Mouse (Mus musculus): ENCODE measurements around the gene En1. TPM values are rescaled to one million over a fixed set of nuclear protein-coding genes. Genes with fewer than 3 reads are reported as not detected.

Gene En1
- polyA plus RNA-seq (2017; shearing (Covaris generic)): not detected

DNA sequence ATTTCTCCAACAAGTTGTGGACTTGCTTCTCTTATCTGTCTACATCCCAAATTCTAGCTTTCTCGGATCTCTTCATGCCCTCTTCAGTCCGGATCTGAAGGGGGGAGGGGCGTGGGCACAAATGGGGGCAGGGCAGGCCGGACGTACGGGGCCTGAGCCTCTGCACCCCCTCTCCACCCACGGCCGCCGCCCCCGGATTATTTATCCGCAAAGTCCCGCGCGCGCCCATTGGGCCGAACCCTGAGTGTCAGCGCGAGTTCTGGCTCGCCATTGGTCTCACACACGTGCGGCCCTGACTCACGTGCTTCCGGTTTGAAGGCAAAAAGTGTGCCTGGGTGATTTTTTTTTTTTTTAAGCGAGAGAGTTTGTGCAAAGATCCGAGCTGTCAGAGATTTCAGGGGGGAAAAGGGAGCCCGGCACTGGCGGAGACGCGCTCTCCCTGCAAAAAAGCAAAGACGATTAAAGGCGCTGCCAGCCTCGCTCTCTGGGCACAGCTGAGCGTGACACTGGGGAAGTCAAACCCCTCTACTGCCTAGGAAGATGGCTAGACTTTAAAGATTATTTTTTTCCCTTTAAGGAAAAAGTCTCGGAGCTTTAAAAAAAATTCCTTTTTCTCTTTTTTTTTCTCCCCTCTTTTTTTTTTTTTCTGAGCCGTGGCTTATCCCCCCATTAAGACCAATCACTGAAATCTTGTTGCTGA, at the start of gene En1:
TSS of gene En1 (plus strand) at position 388 of the 700 bp plus-strand sequence.

Other genes with a start within 250 kb of the En1 start
- gene Marco, start 97.4 kb upstream of the En1 start, polyA plus RNA-seq (2017; shearing (Covaris generic)): not detected

Measured in naive thymus-derived CD4-positive, alpha-beta T cell, adult 5 months (primary cell).